Mouse (Mus musculus): ENCODE results near the gene Brinp2. TPM values are rescaled to one million over a fixed set of nuclear protein-coding genes. Genes with fewer than 3 reads are reported as not detected.

Brinp2 gene
- total and polyA plus RNA-seq, 2 experiments from 2014 or later = 40.6 to 54.1 TPM

GRCm38 (mm10) chr1:158353656-158354371 is 2.3 kb downstream of the Brinp2 start:
- H3K27me3 ChIP-seq (ENCODE audit: insufficient read depth, low read length) = no peaks in the 10 kb centered on the region
- H3K36me3 ChIP-seq (ENCODE audit: insufficient read depth) = no peaks in the 10 kb centered on the region
- ATAC-seq = no peak
- no peak for TF ChIP-seq CTCF (IDR thresholded peaks at IDR 0.05; ENCODE audit: low read depth)
- H3K4me2 ChIP-seq (ENCODE audit: low read depth) = peak overlapping the region; percentile 66
- peak overlapping the region; percentile 69 for H3K4me3 ChIP-seq (ENCODE audit: low read depth, low read length)
- no peak overlapping the region for H3K27ac ChIP-seq (ENCODE audit: low read depth, low read length)
- 0 out of 2 replicates have a peak, but pooled peaks cover 2% of the 10 kb centered on the region for H3K4me1 ChIP-seq (ENCODE audit: insufficient read depth)
- DNase-seq = peak; percentile 57
- no peaks in the 10 kb centered on the region for H3K9me3 ChIP-seq (ENCODE audit: low read length)
- 66% methylated on average over 5 of the region's 5 CpGs for WGBS
- peak overlapping the region; percentile 61 for H3K9ac ChIP-seq

GRCm38 (mm10) chr1:158343243-158343714 is 12.8 kb downstream of the Brinp2 start:
- Histone ChIP-seq H3K4me2 (ENCODE audit: low read depth) (no peak overlapping the region), H3K9ac (no peak overlapping the region), H3K9me3 (ENCODE audit: low read length) (no peaks in the 10 kb centered on the region), H3K27me3 (ENCODE audit: insufficient read depth, low read length) (no peaks in the 10 kb centered on the region), H3K4me3 (ENCODE audit: low read depth, low read length) (no peak overlapping the region), H3K27ac (ENCODE audit: low read depth, low read length) (no peak overlapping the region), H3K4me1 (ENCODE audit: insufficient read depth) (peaks cover 3% of the 10 kb centered on the region; the same call in 1 of the 2 replicates), H3K36me3 (ENCODE audit: insufficient read depth) (no peaks in the 10 kb centered on the region)
- DNase-seq = peak; percentile 36
- 26% methylated on average over 6 of the region's 6 CpGs for WGBS
- ATAC-seq = peak; percentile 70
- TF ChIP-seq CTCF (IDR thresholded peaks at IDR 0.05; ENCODE audit: low read depth) = peak; percentile 55

- Histone ChIP-seq H3K9me3 (ENCODE audit: low read length) (no peaks in the 10 kb centered on the region), H3K27me3 (ENCODE audit: insufficient read depth, low read length) (no peaks in the 10 kb centered on the region), H3K9ac (no peak overlapping the region), H3K4me2 (ENCODE audit: low read depth) (no peak overlapping the region), H3K36me3 (ENCODE audit: insufficient read depth) (no peaks in the 10 kb centered on the region), H3K4me1 (ENCODE audit: insufficient read depth) (0 out of 2 replicates have a peak, but pooled peaks cover 3% of the 10 kb centered on the region), H3K4me3 (ENCODE audit: low read depth, low read length) (no peak overlapping the region), H3K27ac (ENCODE audit: low read depth, low read length) (no peak overlapping the region)
- 22% methylated on average over 2 of the region's 2 CpGs for WGBS
- TF ChIP-seq CTCF (IDR thresholded peaks at IDR 0.05; ENCODE audit: low read depth) = no peak
- ATAC-seq (no peak), DNase-seq (no peak)
Measured at GRCm38 (mm10) chr1:158328839-158329238, 27.3 kb downstream of the Brinp2 start.

- DNase-seq = no peak
- no peak overlapping the region for H3K4me2 ChIP-seq (ENCODE audit: low read depth)
- no peaks in the 10 kb centered on the region for H3K36me3 ChIP-seq (ENCODE audit: insufficient read depth)
- H3K9me3 ChIP-seq (ENCODE audit: low read length) = no peaks in the 10 kb centered on the region
- H3K27ac ChIP-seq (ENCODE audit: low read depth, low read length) = no peak overlapping the region
- H3K27me3 ChIP-seq (ENCODE audit: insufficient read depth, low read length) = no peaks in the 10 kb centered on the region
- 0 out of 2 replicates have a peak, but pooled peaks cover 3% of the 10 kb centered on the region for H3K4me1 ChIP-seq (ENCODE audit: insufficient read depth)
- no peak overlapping the region for H3K9ac ChIP-seq
- WGBS = 76% methylated on average over 5 of the region's 5 CpGs
- H3K4me3 ChIP-seq (ENCODE audit: low read depth, low read length) = no peak overlapping the region
- ATAC-seq = no peak; the same call in 1 of the 2 replicates
- no peak for TF ChIP-seq CTCF (IDR thresholded peaks at IDR 0.05; ENCODE audit: low read depth)
Measured at GRCm38 (mm10) chr1:158328126-158328525, 28.0 kb downstream of the Brinp2 start.

GRCm38 (mm10) chr1:158323325-158323724 is 32.8 kb downstream of the Brinp2 start:
- Histone ChIP-seq H3K27ac (ENCODE audit: low read depth, low read length) (no peak overlapping the region), H3K4me3 (ENCODE audit: low read depth, low read length) (no peak overlapping the region), H3K9ac (no peak overlapping the region), H3K27me3 (ENCODE audit: insufficient read depth, low read length) (no peaks in the 10 kb centered on the region), H3K36me3 (ENCODE audit: insufficient read depth) (no peaks in the 10 kb centered on the region), H3K4me2 (ENCODE audit: low read depth) (no peak overlapping the region), H3K4me1 (ENCODE audit: insufficient read depth) (no peaks in the 10 kb centered on the region), H3K9me3 (ENCODE audit: low read length) (no peaks in the 10 kb centered on the region)
- DNase-seq = peak; percentile 20
- WGBS = 62% methylated on average over 6 of the region's 6 CpGs
- 0 out of 2 replicates have a peak, but pooled peaks have one; percentile 13 for TF ChIP-seq CTCF (IDR thresholded peaks at IDR 0.05; ENCODE audit: low read depth)
- peak; percentile 66; the same call in 1 of the 2 replicates for ATAC-seq

GRCm38 (mm10) chr1:158310426-158311156 is 45.5 kb downstream of the Brinp2 start:
- no peak; the same call in 1 of the 2 replicates for ATAC-seq

More at GRCm38 (mm10) chr1:158310426-158311156, 45.5 kb downstream of the Brinp2 start:
- DNase-seq = no peak
- H3K9ac ChIP-seq = no peak overlapping the region
- WGBS = 60% methylated on average over 5 of the region's 5 CpGs
- no peaks in the 10 kb centered on the region; the same call in 1 of the 2 replicates for H3K4me1 ChIP-seq (ENCODE audit: insufficient read depth)
- no peaks in the 10 kb centered on the region for H3K36me3 ChIP-seq (ENCODE audit: insufficient read depth)
- TF ChIP-seq CTCF (IDR thresholded peaks at IDR 0.05; ENCODE audit: low read depth) = 0 out of 2 replicates have a peak, but pooled peaks have one; percentile 5
- H3K9me3 ChIP-seq (ENCODE audit: low read length) = no peaks in the 10 kb centered on the region
- no peaks in the 10 kb centered on the region for H3K27me3 ChIP-seq (ENCODE audit: insufficient read depth, low read length)
- no peak overlapping the region for H3K4me2 ChIP-seq (ENCODE audit: low read depth)
- no peak overlapping the region for H3K4me3 ChIP-seq (ENCODE audit: low read depth, low read length)
- H3K27ac ChIP-seq (ENCODE audit: low read depth, low read length) = no peak overlapping the region

Data from forebrain, postnatal 0 days (tissue).